Mouse (Mus musculus): ENCODE results near the gene Gm11238.
"Not testable (repeated sequence)": the region's sequence is repeated elsewhere in the genome, so short reads cannot be mapped to it uniquely, and the experiment has no call there.

Gene Gm11238

DNA sequence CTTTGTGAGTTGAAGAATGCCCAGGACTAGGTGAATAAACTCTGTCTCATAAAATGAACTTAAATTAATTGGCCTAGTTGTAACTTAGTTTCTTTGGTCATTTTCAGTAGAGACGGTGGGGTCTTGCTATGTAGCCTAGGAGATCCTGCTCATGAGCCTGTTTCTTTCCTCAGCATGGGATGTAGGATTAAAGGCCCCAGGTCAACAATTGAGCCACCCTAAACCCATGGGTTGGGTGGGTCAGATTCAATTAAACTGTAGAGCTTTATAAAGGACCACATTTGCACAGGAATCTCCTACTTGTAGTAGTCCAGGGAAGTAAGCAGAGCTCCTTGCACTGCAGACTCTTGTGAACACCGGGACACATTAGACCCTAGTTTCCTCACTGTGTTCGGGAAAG, at the start of gene Gm11238:
Gm11238 (plus strand) TSS at position 301 of the 400 bp plus-strand sequence.
- DNase-seq (ENCODE audit: low spot score in 2 of 2): not testable (repeated sequence)

DNA sequence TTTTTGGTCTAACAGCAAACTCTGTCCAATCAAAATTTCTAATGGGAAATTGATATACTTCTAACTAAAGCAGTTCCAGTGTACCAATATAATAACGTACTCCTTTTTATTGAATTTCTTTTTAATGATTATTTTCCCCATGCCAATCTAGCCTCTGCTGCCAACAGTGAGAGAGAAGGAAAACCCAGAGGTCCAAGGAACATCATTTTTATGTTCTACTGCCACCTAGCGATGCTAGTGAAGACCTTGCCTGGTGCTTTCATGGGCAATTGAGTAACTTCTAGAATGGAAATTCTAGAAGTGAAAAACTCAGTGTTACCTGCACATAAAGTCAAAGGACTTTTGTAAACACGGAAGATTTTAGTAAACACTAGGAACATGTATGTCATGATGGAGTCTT, 8.4 kb upstream of the Gm11238 start:
- no peak for DNase-seq (ENCODE audit: low spot score in 2 of 2)

DNA sequence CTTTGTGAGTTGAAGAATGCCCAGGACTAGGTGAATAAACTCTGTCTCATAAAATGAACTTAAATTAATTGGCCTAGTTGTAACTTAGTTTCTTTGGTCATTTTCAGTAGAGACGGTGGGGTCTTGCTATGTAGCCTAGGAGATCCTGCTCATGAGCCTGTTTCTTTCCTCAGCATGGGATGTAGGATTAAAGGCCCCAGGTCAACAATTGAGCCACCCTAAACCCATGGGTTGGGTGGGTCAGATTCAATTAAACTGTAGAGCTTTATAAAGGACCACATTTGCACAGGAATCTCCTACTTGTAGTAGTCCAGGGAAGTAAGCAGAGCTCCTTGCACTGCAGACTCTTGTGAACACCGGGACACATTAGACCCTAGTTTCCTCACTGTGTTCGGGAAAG, 15.0 kb downstream of the Gm11238 start, which contains the start of gene Gm11237:
Gm11237 (plus strand) TSS at position 301 of the 400 bp plus-strand sequence.
- not testable (repeated sequence) for DNase-seq (ENCODE audit: low spot score in 2 of 2)

DNA sequence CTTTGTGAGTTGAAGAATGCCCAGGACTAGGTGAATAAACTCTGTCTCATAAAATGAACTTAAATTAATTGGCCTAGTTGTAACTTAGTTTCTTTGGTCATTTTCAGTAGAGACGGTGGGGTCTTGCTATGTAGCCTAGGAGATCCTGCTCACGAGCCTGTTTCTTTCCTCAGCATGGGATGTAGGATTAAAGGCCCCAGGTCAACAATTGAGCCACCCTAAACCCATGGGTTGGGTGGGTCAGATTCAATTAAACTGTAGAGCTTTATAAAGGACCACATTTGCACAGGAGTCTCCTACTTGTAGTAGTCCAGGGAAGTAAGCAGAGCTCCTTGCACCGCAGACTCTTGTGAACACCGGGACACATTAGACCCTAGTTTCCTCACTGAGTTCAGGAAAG, 30.1 kb downstream of the Gm11238 start, which contains the start of gene Gm11236:
Gm11236 (plus strand) TSS at position 301 of the 400 bp plus-strand sequence.
- not testable (repeated sequence) for DNase-seq (ENCODE audit: low spot score in 2 of 2)

DNA sequence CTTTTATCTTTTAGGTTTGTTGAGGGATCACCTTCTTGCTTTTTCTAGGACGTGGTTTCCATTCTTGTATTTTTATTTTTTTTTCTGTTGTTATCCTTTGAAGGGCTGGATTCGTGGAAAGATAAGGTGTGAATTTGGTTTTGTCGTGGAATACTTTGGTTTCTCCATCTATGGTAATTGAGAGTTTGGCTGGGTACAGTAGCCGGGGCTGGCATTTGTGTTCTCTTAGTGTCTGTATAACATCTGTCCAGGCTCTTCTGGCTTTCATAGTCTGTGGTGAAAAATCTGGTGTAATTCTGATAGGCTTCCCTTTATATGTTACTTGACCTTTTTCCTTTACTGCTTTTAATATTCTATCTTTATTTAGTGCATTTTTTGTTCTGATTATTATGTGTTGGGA, 54.2 kb downstream of the Gm11238 start:
- peak in 1 of 2 experiments; percentile 3 for DNase-seq (ENCODE audit: low spot score in 2 of 2)

DNA sequence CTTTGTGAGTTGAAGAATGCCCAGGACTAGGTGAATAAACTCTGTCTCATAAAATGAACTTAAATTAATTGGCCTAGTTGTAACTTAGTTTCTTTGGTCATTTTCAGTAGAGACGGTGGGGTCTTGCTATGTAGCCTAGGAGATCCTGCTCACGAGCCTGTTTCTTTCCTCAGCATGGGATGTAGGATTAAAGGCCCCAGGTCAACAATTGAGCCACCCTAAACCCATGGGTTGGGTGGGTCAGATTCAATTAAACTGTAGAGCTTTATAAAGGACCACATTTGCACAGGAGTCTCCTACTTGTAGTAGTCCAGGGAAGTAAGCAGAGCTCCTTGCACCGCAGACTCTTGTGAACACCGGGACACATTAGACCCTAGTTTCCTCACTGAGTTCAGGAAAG, 60.4 kb downstream of the Gm11238 start, which contains the start of gene Gm11239:
Gm11239 (plus strand) TSS at position 301 of the 400 bp plus-strand sequence.
- DNase-seq (ENCODE audit: low spot score in 2 of 2): not testable (repeated sequence)

DNA sequence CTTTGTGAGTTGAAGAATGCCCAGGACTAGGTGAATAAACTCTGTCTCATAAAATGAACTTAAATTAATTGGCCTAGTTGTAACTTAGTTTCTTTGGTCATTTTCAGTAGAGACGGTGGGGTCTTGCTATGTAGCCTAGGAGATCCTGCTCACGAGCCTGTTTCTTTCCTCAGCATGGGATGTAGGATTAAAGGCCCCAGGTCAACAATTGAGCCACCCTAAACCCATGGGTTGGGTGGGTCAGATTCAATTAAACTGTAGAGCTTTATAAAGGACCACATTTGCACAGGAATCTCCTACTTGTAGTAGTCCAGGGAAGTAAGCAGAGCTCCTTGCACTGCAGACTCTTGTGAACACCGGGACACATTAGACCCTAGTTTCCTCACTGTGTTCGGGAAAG, 75.5 kb downstream of the Gm11238 start, which contains the start of gene Gm428:
Gm428 (plus strand) TSS at position 301 of the 400 bp plus-strand sequence.
- DNase-seq (ENCODE audit: low spot score in 2 of 2): not testable (repeated sequence)

Measured in spleen, postnatal 14 days (tissue).